9 mouse cellular contexts compared by ENCODE assay signal in the genomic region with DNA sequence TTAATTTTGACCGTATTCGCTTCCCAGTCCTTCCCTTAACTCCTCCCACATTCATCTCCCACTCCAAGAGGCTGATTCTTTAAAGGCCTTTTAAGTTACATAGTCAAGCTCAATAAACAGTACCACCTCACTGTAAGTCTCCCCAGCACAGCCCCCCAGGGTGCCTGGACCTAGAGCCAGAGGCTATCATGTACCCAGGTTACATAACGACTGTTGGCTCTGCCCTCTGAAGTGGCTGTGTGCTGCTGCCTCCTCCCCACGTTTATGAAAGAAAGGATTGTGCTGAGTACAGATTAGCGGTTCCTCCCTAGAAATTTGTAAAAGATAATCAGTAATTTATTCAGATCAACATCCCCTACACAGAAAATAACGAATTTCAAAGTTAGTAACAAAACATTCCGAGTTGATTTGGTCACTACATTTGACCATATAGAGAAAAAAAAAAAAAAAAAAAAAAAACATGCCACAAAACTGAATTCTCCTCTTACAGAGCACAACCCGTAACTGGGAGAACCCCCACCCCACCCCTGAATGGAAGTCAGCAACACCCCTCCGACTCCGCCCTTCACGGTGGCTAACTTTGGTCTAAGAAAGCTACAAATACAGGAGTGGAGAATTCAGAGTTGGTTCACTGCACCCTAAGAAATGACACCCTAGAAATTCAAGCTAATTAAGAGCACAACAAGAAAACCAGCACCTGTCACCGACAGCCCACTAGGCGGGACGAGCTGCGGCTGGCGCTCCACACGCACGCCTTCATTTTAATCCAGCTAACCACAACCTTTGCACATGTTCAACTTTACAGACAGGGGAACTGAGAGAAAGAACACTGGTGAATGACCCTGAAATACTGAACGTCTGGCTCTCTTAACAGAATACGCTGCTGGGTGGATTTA. TPM values are rescaled to one million over a fixed set of nuclear protein-coding genes. Genes with fewer than 3 reads are reported as not detected.
DNase-seq lines count a peak whose midpoint lies in the region; ATAC-seq and TF ChIP-seq lines count a peak whose summit lies in the region.
"Had no signal": no experiment of that assay in that cellular context is flagged by ENCODE, and none has a peak within 500 bp of the region (broad histone marks: within the 10 kb centered on the region; RNA-seq: fewer than 3 reads in every experiment).

No protein-coding gene starts in this region.

- no peak for ATAC-seq in heart, embryonic 12.5 days (ENCODE audit: insufficient number of reproducible peaks, low FRiP score)
- ATAC-seq in forebrain, embryonic 15.5 days (replicated peaks) = peak; percentile 54
- ATAC-seq in midbrain, embryonic 13.5 days = no peak

- DNase-seq in heart, embryonic 10.5 days (ENCODE audit: low spot score) = peak; percentile 51
- peak; percentile 61 for DNase-seq in MEL (ENCODE audit: low read depth, low spot score)
- peak; percentile 62 to 73 for DNase-seq in natural killer cell, adult 2 months (ENCODE audit: low spot score in 2 of 2)
- DNase-seq in urinary bladder, postnatal 4 days (ENCODE audit: low spot score in 2 of 2) = no peak
- DNase-seq in right cerebral cortex, postnatal 25 days = no peak

- H3K36me3 ChIP-seq in heart, embryonic 10.5 days = peaks cover 26% of the 10 kb centered on the region; the same call in 1 of the 2 replicates
- H3K36me3 ChIP-seq in heart, embryonic 12.5 days = peaks cover 31% of the 10 kb centered on the region
- H3K36me3 ChIP-seq in MEL (ENCODE audit: control insufficient read depth in 1 of 2, insufficient read depth in 2 of 2, low read length in 2 of 2) = peaks cover 0 to 24% of the 10 kb centered on the region in 2 experiments; a peak in 2 of 4 replicates
- no peaks in the 10 kb centered on the region for H3K36me3 ChIP-seq in forebrain, embryonic 15.5 days
- peaks cover 18% of the 10 kb centered on the region for H3K36me3 ChIP-seq in midbrain, embryonic 13.5 days

- no peaks in the 10 kb centered on the region for H3K9me3 ChIP-seq in heart, embryonic 10.5 days
- H3K9me3 ChIP-seq in heart, embryonic 12.5 days (replicated peaks) = no peaks in the 10 kb centered on the region
- H3K9me3 ChIP-seq in MEL (replicated peaks; ENCODE audit: insufficient read depth, low read length) = no peaks in the 10 kb centered on the region
- H3K9me3 ChIP-seq in forebrain, embryonic 15.5 days = no peaks in the 10 kb centered on the region
- H3K9me3 ChIP-seq in midbrain, embryonic 13.5 days = no peaks in the 10 kb centered on the region
- H3K9me3 ChIP-seq: limb, embryonic 13.5 days had no signal

- TF ChIP-seq EP300 in MEL (IDR thresholded peaks at IDR 0.05; ENCODE audit: low read depth in 1 of 2, low read length in 2 of 2) = peak in 1 of 2 experiments; percentile 40; a peak in 1 of 4 replicates

- WGBS in heart, embryonic 10.5 days = 80% methylated on average over 20 of the region's 20 CpGs
- WGBS in heart, embryonic 12.5 days = 71% methylated on average over 20 of the region's 20 CpGs
- WGBS in forebrain, embryonic 15.5 days = 31% methylated on average over 20 of the region's 20 CpGs
- 64% methylated on average over 20 of the region's 20 CpGs for WGBS in midbrain, embryonic 13.5 days

- no peak for TF ChIP-seq POLR2A in MEL (IDR thresholded peaks at IDR 0.05; ENCODE audit: control insufficient read depth in 1 of 2, insufficient read depth in 1 of 2, low read depth in 1 of 2, low read length in 2 of 2, poor library complexity in 1 of 2)

- H3K9ac ChIP-seq in heart, embryonic 12.5 days = no peak overlapping the region
- H3K9ac ChIP-seq in MEL (ENCODE audit: control insufficient read depth, low read depth, low read length, poor library complexity, severe bottlenecking) = peak overlapping the region; percentile 32
- H3K9ac ChIP-seq in forebrain, embryonic 15.5 days (replicated peaks) = no peak overlapping the region
- H3K9ac ChIP-seq in midbrain, embryonic 13.5 days (replicated peaks) = no peak overlapping the region
- H3K9ac ChIP-seq: limb, embryonic 13.5 days had no signal

- TF ChIP-seq RAD21 in MEL (IDR thresholded peaks at IDR 0.05; ENCODE audit: low read depth, low read length) = no peak

- H3K4me3 ChIP-seq in heart, embryonic 10.5 days = no peak overlapping the region
- no peak overlapping the region for H3K4me3 ChIP-seq in heart, embryonic 12.5 days
- peak overlapping the region; percentile 21 to 27 for H3K4me3 ChIP-seq in MEL (ENCODE audit: control insufficient read depth in 1 of 2, insufficient read depth in 1 of 2, low read depth in 2 of 2, low read length in 2 of 2)
- no peak overlapping the region for H3K4me3 ChIP-seq in forebrain, embryonic 15.5 days
- H3K4me3 ChIP-seq in midbrain, embryonic 13.5 days (replicated peaks) = no peak overlapping the region
- H3K4me3 ChIP-seq: limb, embryonic 13.5 days had no signal

- H3K4me1 ChIP-seq in heart, embryonic 10.5 days = peaks cover 36% of the 10 kb centered on the region
- H3K4me1 ChIP-seq in heart, embryonic 12.5 days (replicated peaks) = peaks cover 41% of the 10 kb centered on the region
- peaks cover 30% of the 10 kb centered on the region in 2 experiments for H3K4me1 ChIP-seq in MEL (ENCODE audit: control insufficient read depth in 1 of 2, insufficient read depth in 2 of 2, low read length in 2 of 2)
- H3K4me1 ChIP-seq in forebrain, embryonic 15.5 days = peaks cover 33% of the 10 kb centered on the region
- peaks cover 15% of the 10 kb centered on the region for H3K4me1 ChIP-seq in midbrain, embryonic 13.5 days (replicated peaks)

- no peak for TF ChIP-seq CTCF in MEL (IDR thresholded peaks at IDR 0.05 in 2 of 3, conservative IDR thresholded peaks at IDR 0.05 in 1 of 3; ENCODE audit: control insufficient read depth in 1 of 3, insufficient read depth in 1 of 3, low read depth in 2 of 3, low read length in 3 of 3, poor library complexity in 1 of 3, severe bottlenecking in 1 of 3)

- 0 out of 2 replicates have a peak overlapping the region, but pooled peaks have one; percentile 72 for H3K27ac ChIP-seq in heart, embryonic 10.5 days
- no peak overlapping the region; the same call in 1 of the 2 replicates for H3K27ac ChIP-seq in heart, embryonic 12.5 days (ENCODE audit: poor library complexity, severe bottlenecking)
- peak overlapping the region; percentile 74 for H3K27ac ChIP-seq in MEL (ENCODE audit: control insufficient read depth, low read depth, low read length)
- H3K27ac ChIP-seq in forebrain, embryonic 15.5 days (replicated peaks) = no peak overlapping the region
- H3K27ac ChIP-seq in midbrain, embryonic 13.5 days = no peak overlapping the region
- H3K27ac ChIP-seq: limb, embryonic 13.5 days had no signal

- H3K79me2 ChIP-seq in MEL (ENCODE audit: control insufficient read depth, insufficient read depth, low read length, poor library complexity) = no peaks in the 10 kb centered on the region

- H3K27me3 ChIP-seq in heart, embryonic 10.5 days (ENCODE audit: insufficient read depth, poor library complexity, severe bottlenecking) = no peaks in the 10 kb centered on the region
- no peaks in the 10 kb centered on the region for H3K27me3 ChIP-seq in heart, embryonic 12.5 days (replicated peaks)
- no peaks in the 10 kb centered on the region for H3K27me3 ChIP-seq in MEL (ENCODE audit: control insufficient read depth in 1 of 2, insufficient read depth in 2 of 2, low read length in 2 of 2)
- H3K27me3 ChIP-seq in forebrain, embryonic 15.5 days = no peaks in the 10 kb centered on the region
- no peaks in the 10 kb centered on the region for H3K27me3 ChIP-seq in midbrain, embryonic 13.5 days
- H3K27me3 ChIP-seq: limb, embryonic 13.5 days had no signal

- H3K4me2 ChIP-seq in heart, embryonic 12.5 days = no peak overlapping the region
- H3K4me2 ChIP-seq in forebrain, embryonic 15.5 days (replicated peaks) = no peak overlapping the region
- no peak overlapping the region for H3K4me2 ChIP-seq in midbrain, embryonic 13.5 days (replicated peaks)
- H3K4me2 ChIP-seq: limb, embryonic 13.5 days had no signal

TF ChIP-seq in MEL, 35 proteins besides CTCF, POLR2A, EP300 and RAD21:
- TF ChIP-seq ETS1 (IDR thresholded peaks at IDR 0.05; ENCODE audit: low read depth, low read length) (0 out of 2 replicates have a peak, but pooled peaks have one; percentile 20), GATA1 (IDR thresholded peaks at IDR 0.05; ENCODE audit: low read depth, low read length) (peak; percentile 31), MAZ (IDR thresholded peaks at IDR 0.05; ENCODE audit: low read depth, low read length) (0 out of 2 replicates have a peak, but pooled peaks have one; percentile 27), MYC (IDR thresholded peaks at IDR 0.05; ENCODE audit: low read depth, low read length) (0 out of 2 replicates have a peak, but pooled peaks have one; percentile 34), RCOR1 (IDR thresholded peaks at IDR 0.05; ENCODE audit: low read depth, low read length) (0 out of 2 replicates have a peak, but pooled peaks have one; percentile 18), MAFK (IDR thresholded peaks at IDR 0.05; ENCODE audit: borderline replicate concordance, low read depth, low read length) (no peak), MYB (IDR thresholded peaks at IDR 0.05; ENCODE audit: low read depth, low read length) (no peak), ZNF384 (IDR thresholded peaks at IDR 0.05; ENCODE audit: low read depth, low read length) (peak; percentile 67; the same call in 1 of the 2 replicates), MAX (IDR thresholded peaks at IDR 0.05; ENCODE audit: low read length) (no peak)
TF ChIP-seq in MEL: peak in this region for 6.

RNA-seq across cellular contexts. Expression of gene Fryl, which starts 47.0 kb away (rescaled TPM):
- 27.7 and 32.6 TPM in 2 replicates for polyA plus RNA-seq in heart, embryonic 10.5 days (2016; fragmentation: Nextera tagmentation; extraction: Ambion mirVana)
- 38.7 and 40.2 TPM in 2 replicates for polyA plus RNA-seq in heart, embryonic 12.5 days (2016; fragmentation: Nextera tagmentation; extraction: Ambion mirVana)
- total RNA-seq in MEL (2012; rRNA removed) = 18.8 and 21.5 TPM in 2 replicates
- 100 to 1,000 TPM in 1 of 2 experiments, 10 to 100 TPM in 1; 39.7 to 188 TPM for polyA plus RNA-seq in MEL (2012; ENCODE audit: insufficient read depth in 1 of 2, insufficient read length in 2 of 2, low read depth in 1 of 2, low replicate concordance in 2 of 2, missing spikeins in 1 of 2)
- polyA plus RNA-seq in forebrain, embryonic 15.5 days (2015; fragmentation: Nextera tagmentation; extraction: Ambion mirVana) = 48.3 and 51.5 TPM in 2 replicates
- polyA plus RNA-seq in midbrain, embryonic 13.5 days (2015; fragmentation: Nextera tagmentation; extraction: Ambion mirVana) = 48.2 and 51.2 TPM in 2 replicates

Comparison
In these comparisons a context has a peak if more than half of its experiments do, and no peak if none do; other contexts are left out.
1. H3K27ac ChIP-seq: peak in heart, embryonic 10.5 days (single experiment) and MEL (single experiment); none in heart, embryonic 12.5 days (single experiment), forebrain, embryonic 15.5 days (single experiment) and midbrain, embryonic 13.5 days (single experiment).
2. DNase-seq: peak in heart, embryonic 10.5 days (single experiment), MEL (single experiment) and natural killer cell, adult 2 months (2 of 2); none in urinary bladder, postnatal 4 days (0 of 2) and right cerebral cortex, postnatal 25 days (single experiment).
3. H3K4me3 ChIP-seq: peak in MEL (2 of 2); none in heart, embryonic 10.5 days (single experiment), heart, embryonic 12.5 days (single experiment), forebrain, embryonic 15.5 days (single experiment) and midbrain, embryonic 13.5 days (single experiment).